Mouse (Mus musculus) cerebellum, adult 2 months (tissue): Measurements from ENCODE around the gene Fam151b.

Experiments
- CTCF ChIP-seq: fragments of 200-500 bp; IDR thresholded peaks from 2 replicates; pipeline ENCODE4 v1.5.1; 2011; ENCODE audit warnings: low read depth, mild to moderate bottlenecking, control low read depth, low read length, moderate library complexity, borderline replicate concordance; ENCODE audit not compliant: insufficient read depth
- POLR2A ChIP-seq: fragments of 200-500 bp; IDR thresholded peaks from 2 replicates; pipeline ENCODE4 v1.6.1; 2011; ENCODE audit warnings: low read length, control low read depth, borderline replicate concordance; ENCODE audit not compliant: insufficient read depth

DNA sequence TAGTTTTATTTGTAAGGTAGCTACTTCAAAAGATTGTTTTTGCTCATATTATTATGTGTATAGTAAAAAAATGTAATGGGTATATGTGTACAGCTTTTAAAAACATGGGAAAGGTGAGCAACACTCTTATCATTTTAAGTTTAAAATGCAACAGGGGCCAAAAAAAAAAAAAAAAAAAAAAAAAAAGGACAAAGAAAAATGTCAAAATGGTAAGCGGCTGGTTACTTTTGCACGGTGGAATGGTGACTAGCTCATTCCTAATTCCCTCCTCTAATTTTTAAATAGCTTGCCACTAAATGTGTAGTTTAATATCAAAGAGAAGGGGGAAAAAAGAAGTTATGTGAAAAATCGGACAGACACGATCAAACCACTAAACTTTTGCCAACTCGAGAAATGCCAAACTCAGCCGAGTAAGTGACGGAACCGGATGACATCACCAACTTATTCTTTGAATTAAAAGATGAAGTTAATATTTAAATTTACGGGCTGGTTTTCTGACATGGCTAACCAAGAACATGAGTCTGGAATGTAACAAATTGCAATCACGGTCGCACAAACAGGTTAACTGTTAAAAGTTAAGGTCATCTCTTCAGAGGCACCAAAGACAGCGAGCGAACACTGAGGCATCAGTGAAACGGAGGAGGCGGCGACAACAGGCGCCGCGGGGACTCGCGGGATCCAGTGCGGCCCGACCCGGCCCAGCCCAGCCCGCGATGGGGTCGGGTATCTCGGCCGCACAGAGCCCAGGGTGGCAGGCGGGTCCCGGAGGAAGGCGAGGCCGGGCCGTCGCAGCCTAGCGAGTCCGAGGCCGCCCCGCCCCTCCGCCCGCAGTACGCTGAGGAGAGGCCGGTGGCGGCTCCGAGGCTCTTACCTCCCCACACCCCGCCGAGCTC lies 46.3 kb upstream of the Fam151b start:
- TF ChIP-seq CTCF (no peak), POLR2A (no peak)
